Mouse (Mus musculus): ENCODE measurements around the gene Hist2h2ab. TPM values are rescaled to one million over a fixed set of nuclear protein-coding genes. Genes with fewer than 3 reads are reported as not detected.

Gene Hist2h2ab
- total and polyA plus RNA-seq, 3 experiments, result 0.72 to 234 TPM; not detected in 1

- peak within 1 kb of the TSS; percentile 99 for H3K27ac ChIP-seq (ENCODE audit: control insufficient read depth, low read depth, low read length)
- H3K9ac ChIP-seq (ENCODE audit: control insufficient read depth, low read depth, low read length, poor library complexity, severe bottlenecking), result peak within 1 kb of the TSS; percentile 88
- no peaks in the 10 kb centered on the region for H3K27me3 ChIP-seq (ENCODE audit: control insufficient read depth in 1 of 2, insufficient read depth in 2 of 2, low read length in 2 of 2)
- peaks cover 18% of the 10 kb centered on the region; the same call in 1 of the 2 replicates for H3K79me2 ChIP-seq (ENCODE audit: control insufficient read depth, insufficient read depth, low read length, poor library complexity)
- TF ChIP-seq TBP (IDR thresholded peaks at IDR 0.05; ENCODE audit: low read depth, low read length) (peak; percentile 99), POLR2A (IDR thresholded peaks at IDR 0.05; ENCODE audit: control insufficient read depth in 1 of 2, insufficient read depth in 1 of 2, low read depth in 1 of 2, low read length in 2 of 2, poor library complexity in 1 of 2) (peak; percentile 81 to 100), GATA1 (IDR thresholded peaks at IDR 0.05; ENCODE audit: low read depth, low read length) (peak; percentile 51; the same call in 1 of the 2 replicates), UBTF (IDR thresholded peaks at IDR 0.05; ENCODE audit: borderline replicate concordance, insufficient read depth, low read depth, low read length) (peak; percentile 96), POLR2AphosphoS5 (IDR thresholded peaks at IDR 0.05; ENCODE audit: borderline replicate concordance, low read depth, low read length) (peak; percentile 99; the same call in 1 of the 2 replicates), EP300 (IDR thresholded peaks at IDR 0.05; ENCODE audit: low read depth in 1 of 2, low read length in 2 of 2) (no peak)
- peaks cover 8 to 33% of the 10 kb centered on the region in 2 experiments for H3K4me1 ChIP-seq (ENCODE audit: control insufficient read depth in 1 of 2, insufficient read depth in 2 of 2, low read length in 2 of 2)
- peak within 1 kb of the TSS; percentile 58 to 70 for H3K4me3 ChIP-seq (ENCODE audit: control insufficient read depth in 1 of 2, insufficient read depth in 1 of 2, low read depth in 2 of 2, low read length in 2 of 2)
- peaks cover 0 to 44% of the 10 kb centered on the region in 2 experiments; a peak in 2 of 4 replicates for H3K36me3 ChIP-seq (ENCODE audit: control insufficient read depth in 1 of 2, insufficient read depth in 2 of 2, low read length in 2 of 2)
- peak; percentile 100 for DNase-seq (ENCODE audit: low read depth, low spot score)
- no peaks in the 10 kb centered on the region for H3K9me3 ChIP-seq (replicated peaks; ENCODE audit: insufficient read depth, low read length)
Measured at GRCm38 (mm10) chr3:96220765-96221639, 1.3 kb downstream of the Hist2h2ab start, which contains the start of the genes Hist2h2ac and Hist2h2be. TSS of gene Hist2h2ac (minus strand) at chr3:96220880. TSS of gene Hist2h2be (plus strand) at chr3:96221119.

GRCm38 (mm10) chr3:96221640-96222038 lies 2.0 kb downstream of the Hist2h2ab start:
- peak overlapping the region; percentile 58 to 70 for H3K4me3 ChIP-seq (ENCODE audit: control insufficient read depth in 1 of 2, insufficient read depth in 1 of 2, low read depth in 2 of 2, low read length in 2 of 2)
- H3K9me3 ChIP-seq (replicated peaks; ENCODE audit: insufficient read depth, low read length), result no peaks in the 10 kb centered on the region
- no peaks in the 10 kb centered on the region for H3K27me3 ChIP-seq (ENCODE audit: control insufficient read depth in 1 of 2, insufficient read depth in 2 of 2, low read length in 2 of 2)
- peak; percentile 86 for DNase-seq (ENCODE audit: low read depth, low spot score)
- peak overlapping the region; percentile 74 for H3K9ac ChIP-seq (ENCODE audit: control insufficient read depth, low read depth, low read length, poor library complexity, severe bottlenecking)
- H3K79me2 ChIP-seq (ENCODE audit: control insufficient read depth, insufficient read depth, low read length, poor library complexity), result peaks cover 18% of the 10 kb centered on the region; the same call in 1 of the 2 replicates
- peak overlapping the region; percentile 88 for H3K27ac ChIP-seq (ENCODE audit: control insufficient read depth, low read depth, low read length)
- TF ChIP-seq UBTF (IDR thresholded peaks at IDR 0.05; ENCODE audit: borderline replicate concordance, insufficient read depth, low read depth, low read length), result peak; percentile 13; the same call in 1 of the 2 replicates
- TF ChIP-seq GABPA (IDR thresholded peaks at IDR 0.05; ENCODE audit: low read depth, low read length), result no peak
- peak; percentile 33; the same call in 1 of the 2 replicates for TF ChIP-seq TBP (IDR thresholded peaks at IDR 0.05; ENCODE audit: low read depth, low read length)
- TF ChIP-seq MXI1 (IDR thresholded peaks at IDR 0.05; ENCODE audit: low read depth, low read length), result no peak
- peaks cover 8 to 38% of the 10 kb centered on the region in 2 experiments for H3K4me1 ChIP-seq (ENCODE audit: control insufficient read depth in 1 of 2, insufficient read depth in 2 of 2, low read length in 2 of 2)
- peaks cover 0 to 51% of the 10 kb centered on the region in 2 experiments; a peak in 2 of 4 replicates for H3K36me3 ChIP-seq (ENCODE audit: control insufficient read depth in 1 of 2, insufficient read depth in 2 of 2, low read length in 2 of 2)

GRCm38 (mm10) chr3:96222774-96223173 lies 3.1 kb downstream of the Hist2h2ab start:
- peak; percentile 35; the same call in 1 of the 2 replicates for TF ChIP-seq TAL1 (IDR thresholded peaks at IDR 0.05; ENCODE audit: low read length)
- no peak for TF ChIP-seq BHLHE40 (IDR thresholded peaks at IDR 0.05; ENCODE audit: borderline replicate concordance, low read depth, low read length)
- no peak for TF ChIP-seq USF2 (IDR thresholded peaks at IDR 0.05; ENCODE audit: borderline replicate concordance in 1 of 2, insufficient read depth in 1 of 2, low read depth in 1 of 2, low read length in 2 of 2)
- no peak for TF ChIP-seq MAFK (IDR thresholded peaks at IDR 0.05; ENCODE audit: borderline replicate concordance, low read depth, low read length)
- peaks cover 8 to 44% of the 10 kb centered on the region in 2 experiments for H3K4me1 ChIP-seq (ENCODE audit: control insufficient read depth in 1 of 2, insufficient read depth in 2 of 2, low read length in 2 of 2)
- H3K9ac ChIP-seq (ENCODE audit: control insufficient read depth, low read depth, low read length, poor library complexity, severe bottlenecking), result peak overlapping the region; percentile 74
- peak; percentile 58 for DNase-seq (ENCODE audit: low read depth, low spot score)
- peaks cover 0 to 55% of the 10 kb centered on the region in 2 experiments; a peak in 2 of 4 replicates for H3K36me3 ChIP-seq (ENCODE audit: control insufficient read depth in 1 of 2, insufficient read depth in 2 of 2, low read length in 2 of 2)
- no peaks in the 10 kb centered on the region for H3K9me3 ChIP-seq (replicated peaks; ENCODE audit: insufficient read depth, low read length)
- H3K27me3 ChIP-seq (ENCODE audit: control insufficient read depth in 1 of 2, insufficient read depth in 2 of 2, low read length in 2 of 2), result no peaks in the 10 kb centered on the region
- H3K27ac ChIP-seq (ENCODE audit: control insufficient read depth, low read depth, low read length), result 0 out of 2 replicates have a peak overlapping the region, but pooled peaks have one; percentile 7
- H3K4me3 ChIP-seq (ENCODE audit: control insufficient read depth in 1 of 2, insufficient read depth in 1 of 2, low read depth in 2 of 2, low read length in 2 of 2), result peak overlapping the region; percentile 22 to 58
- peaks cover 18% of the 10 kb centered on the region; the same call in 1 of the 2 replicates for H3K79me2 ChIP-seq (ENCODE audit: control insufficient read depth, insufficient read depth, low read length, poor library complexity)

All from MEL (cell line).